In genomic region chr9:118801176-118801909, GRCm38 (mm10) we compare ENCODE assay signal across 9 mouse cellular contexts.
DNase-seq lines count a peak whose midpoint lies in the region; ATAC-seq lines count a peak whose summit lies in the region.
"Had no signal": no experiment of that assay in that cellular context is flagged by ENCODE, and none has a peak within 500 bp of the region (broad histone marks: within the 10 kb centered on the region; RNA-seq: fewer than 3 reads in every experiment).

No protein-coding gene starts in this region.

- 0 out of 2 replicates have a peak, but pooled peaks cover 6% of the 10 kb centered on the region for H3K4me1 ChIP-seq in limb, embryonic 12.5 days (replicated peaks)
- H3K4me1 ChIP-seq in limb, embryonic 10.5 days = peaks cover 4% of the 10 kb centered on the region; the same call in 1 of the 2 replicates
- peaks cover 21% of the 10 kb centered on the region for H3K4me1 ChIP-seq in kidney, embryonic 14.5 days (ENCODE audit: control insufficient read depth, insufficient read depth, low read length)
- peaks cover 15% of the 10 kb centered on the region; the same call in 1 of the 2 replicates for H3K4me1 ChIP-seq in forebrain, embryonic 13.5 days
- H3K4me1 ChIP-seq: neural tube, embryonic 12.5 days had no signal

- no peaks in the 10 kb centered on the region for H3K27me3 ChIP-seq in limb, embryonic 12.5 days
- H3K27me3 ChIP-seq in limb, embryonic 10.5 days (ENCODE audit: low read depth, poor library complexity, severe bottlenecking) = no peaks in the 10 kb centered on the region
- no peaks in the 10 kb centered on the region for H3K27me3 ChIP-seq in kidney, embryonic 14.5 days (ENCODE audit: control insufficient read depth, insufficient read depth, low read length)
- H3K27me3 ChIP-seq in forebrain, embryonic 13.5 days = no peaks in the 10 kb centered on the region
- H3K27me3 ChIP-seq: neural tube, embryonic 12.5 days had no signal

- H3K4me2 ChIP-seq in limb, embryonic 12.5 days = no peak overlapping the region
- no peak overlapping the region for H3K4me2 ChIP-seq in kidney, embryonic 14.5 days (replicated peaks; ENCODE audit: low read depth, low read length)
- H3K4me2 ChIP-seq in forebrain, embryonic 13.5 days = no peak overlapping the region
- H3K4me2 ChIP-seq: neural tube, embryonic 12.5 days had no signal

- no peaks in the 10 kb centered on the region for H3K36me3 ChIP-seq in limb, embryonic 12.5 days
- H3K36me3 ChIP-seq in limb, embryonic 10.5 days = 0 out of 2 replicates have a peak, but pooled peaks cover 4% of the 10 kb centered on the region
- no peaks in the 10 kb centered on the region for H3K36me3 ChIP-seq in kidney, embryonic 14.5 days (ENCODE audit: control insufficient read depth, insufficient read depth, low read length)
- H3K36me3 ChIP-seq in forebrain, embryonic 13.5 days (ENCODE audit: poor library complexity, severe bottlenecking) = no peaks in the 10 kb centered on the region
- H3K36me3 ChIP-seq: neural tube, embryonic 12.5 days had no signal

- DNase-seq in limb, embryonic 10.5 days (ENCODE audit: low spot score) = no peak
- peak; percentile 64 for DNase-seq in fibroblast of lung, adult 2 months (ENCODE audit: low read depth)
- DNase-seq in skeletal muscle tissue, adult 2 months (ENCODE audit: low read depth, low spot score) = peak; percentile 44
- no peak for DNase-seq in layer of hippocampus, adult 8-10 months (ENCODE audit: low spot score in 2 of 2)

- H3K9me3 ChIP-seq in limb, embryonic 12.5 days = peaks cover 5% of the 10 kb centered on the region; the same call in 1 of the 2 replicates
- H3K9me3 ChIP-seq in limb, embryonic 10.5 days (replicated peaks) = no peaks in the 10 kb centered on the region
- H3K9me3 ChIP-seq in kidney, embryonic 14.5 days (ENCODE audit: control insufficient read depth, low read length) = no peaks in the 10 kb centered on the region
- H3K9me3 ChIP-seq in forebrain, embryonic 13.5 days (replicated peaks) = no peaks in the 10 kb centered on the region
- H3K9me3 ChIP-seq: neural tube, embryonic 12.5 days had no signal

- H3K9ac ChIP-seq in limb, embryonic 12.5 days (replicated peaks) = no peak overlapping the region
- no peak overlapping the region for H3K9ac ChIP-seq in kidney, embryonic 14.5 days (ENCODE audit: low read depth, low read length)
- no peak overlapping the region for H3K9ac ChIP-seq in forebrain, embryonic 13.5 days
- H3K9ac ChIP-seq: neural tube, embryonic 12.5 days had no signal

- H3K4me3 ChIP-seq in limb, embryonic 12.5 days (replicated peaks) = no peak overlapping the region
- no peak overlapping the region for H3K4me3 ChIP-seq in limb, embryonic 10.5 days
- H3K4me3 ChIP-seq in kidney, embryonic 14.5 days (ENCODE audit: low read length) = no peak overlapping the region
- no peak overlapping the region for H3K4me3 ChIP-seq in forebrain, embryonic 13.5 days
- H3K4me3 ChIP-seq: neural tube, embryonic 12.5 days had no signal

- 75% methylated on average over 15 of the region's 15 CpGs for WGBS in limb, embryonic 12.5 days
- 85% methylated on average over 15 of the region's 15 CpGs for WGBS in limb, embryonic 10.5 days
- WGBS in kidney, embryonic 14.5 days = 41% methylated on average over 15 of the region's 15 CpGs
- 67% methylated on average over 15 of the region's 15 CpGs for WGBS in forebrain, embryonic 13.5 days

- H3K27ac ChIP-seq in limb, embryonic 12.5 days = peak overlapping the region; percentile 31; the same call in 1 of the 2 replicates
- H3K27ac ChIP-seq in limb, embryonic 10.5 days = no peak overlapping the region
- peak overlapping the region; percentile 84 for H3K27ac ChIP-seq in kidney, embryonic 14.5 days (ENCODE audit: low read depth, low read length)
- H3K27ac ChIP-seq in forebrain, embryonic 13.5 days = no peak overlapping the region
- H3K27ac ChIP-seq: neural tube, embryonic 12.5 days had no signal

- ATAC-seq in limb, embryonic 12.5 days (ENCODE audit: insufficient number of reproducible peaks, insufficient read depth, low FRiP score, low TSS enrichment, low read depth) = no peak
- peak; percentile 78 for ATAC-seq in kidney, embryonic 14.5 days (ENCODE audit: low FRiP score, low TSS enrichment)
- ATAC-seq in frontal cortex, adult (ENCODE audit: low TSS enrichment) = no peak
- no peak for ATAC-seq in forebrain, embryonic 13.5 days

Comparison
In these comparisons a context has a peak if more than half of its experiments do, and no peak if none do; other contexts are left out.
1. H3K27ac ChIP-seq: peak in limb, embryonic 12.5 days (single experiment) and kidney, embryonic 14.5 days (single experiment); none in limb, embryonic 10.5 days (single experiment) and forebrain, embryonic 13.5 days (single experiment).
2. DNase-seq: peak in fibroblast of lung, adult 2 months (single experiment) and skeletal muscle tissue, adult 2 months (single experiment); none in limb, embryonic 10.5 days (single experiment) and layer of hippocampus, adult 8-10 months (0 of 2).